Mouse (Mus musculus): ENCODE measurements around the gene Iqcj. TPM values are rescaled to one million over a fixed set of nuclear protein-coding genes. Genes with fewer than 3 reads are reported as not detected.

The Iqcj gene
- polyA plus RNA-seq, 1 experiment from 2014 or later, result not detected

Other genes with a start within 250 kb of the Iqcj start
- 0.72 and 1.2 TPM in 2 replicates for gene Iqschfp, start within 50 bp of the Iqcj start, polyA plus RNA-seq (2014; fragmentation: Nextera tagmentation; extraction: Ambion mirVana)
- gene Schip1, start 172.6 kb downstream of the Iqcj start, polyA plus RNA-seq (2014; fragmentation: Nextera tagmentation; extraction: Ambion mirVana), result 34.6 and 37.1 TPM in 2 replicates

Measured in embryonic facial prominence, embryonic 14.5 days (tissue).